Mouse (Mus musculus) small intestine, adult 2 months (tissue): ENCODE data around the gene Ctnnd2. TPM values are rescaled to one million over a fixed set of nuclear protein-coding genes. Genes with fewer than 3 reads are reported as not detected.

Source experiments
- H3K27ac ChIP-seq: fragments of 200-500 bp; 2 replicates; pipeline ENCODE4 v1.5.1; 2012; ENCODE audit warnings: low read depth, low read length, control low read depth, inconsistent platforms; ENCODE audit not compliant: insufficient read depth
- H3K27me3 ChIP-seq: fragments of 200-500 bp; 2 replicates; pipeline ENCODE4 v1.6.1; 2012; ENCODE audit warnings: mild to moderate bottlenecking, moderate library complexity, low read length, inconsistent platforms; ENCODE audit not compliant: control insufficient read depth, insufficient read depth
- H3K36me3 ChIP-seq: fragments of 200-500 bp; 2 replicates; pipeline ENCODE4 v1.6.1; 2012; ENCODE audit warnings: mild to moderate bottlenecking, low read length, control low read depth, inconsistent platforms; ENCODE audit not compliant: control insufficient read depth, insufficient read depth
- H3K4me1 ChIP-seq: fragments of 200-500 bp; 2 replicates; pipeline ENCODE4 v1.6.1; 2012; ENCODE audit warnings: low read length, inconsistent platforms, mixed read lengths; ENCODE audit not compliant: control insufficient read depth, insufficient read depth, insufficient read length
- H3K4me3 ChIP-seq: fragments of 200-500 bp; 2 replicates; pipeline ENCODE4 v1.5.1; 2012; ENCODE audit warnings: low read depth, mild to moderate bottlenecking, control low read depth, inconsistent platforms, low read length, moderate library complexity
- CTCF ChIP-seq: fragments of 200-500 bp; IDR thresholded peaks from 2 replicates; pipeline ENCODE4 v1.5.1; 2012; ENCODE audit warnings: low read depth, mild to moderate bottlenecking, control low read depth, inconsistent platforms, low read length, moderate library complexity, mixed read lengths; ENCODE audit not compliant: insufficient replicate concordance, insufficient read length; ENCODE audit errors: extremely low read depth
- POLR2A ChIP-seq: fragments of 200-500 bp; IDR thresholded peaks from 2 replicates; pipeline ENCODE4 v1.6.1; 2012; ENCODE audit warnings: low read depth, mild to moderate bottlenecking, control low read depth, inconsistent platforms, low read length, moderate library complexity
- WGBS: fragments of 180-500 bp; shearing (Covaris S2); methylation state at CpG from one replicate; pipeline ENCODE4 v1.1.7; 2018; 5-methylcytosine and 5-hydroxymethylcytosine counted together
- polyA plus RNA-seq: library from polyadenylated mRNA; depleted of rRNA; stranded (reverse); fragments of >200 nt; gene quantifications from 2 replicates; pipeline ENCODE4 v1.2.3, GENCODE M21; 2012

Ctnnd2 gene
- polyA plus RNA-seq, 1 experiment: 1.3 TPM

GRCm38 (mm10) chr15:30667819-30668587, 495.6 kb downstream of the Ctnnd2 start:
- 77% methylated on average over 7 of the region's 7 CpGs for WGBS
- no peak overlapping the region for H3K27ac ChIP-seq
- H3K36me3 ChIP-seq: no peaks in the 10 kb centered on the region
- H3K27me3 ChIP-seq: no peaks in the 10 kb centered on the region
- no peaks in the 10 kb centered on the region for H3K4me1 ChIP-seq
- TF ChIP-seq POLR2A (no peak), CTCF (no peak)
- no peak overlapping the region for H3K4me3 ChIP-seq

- no peak overlapping the region for H3K27ac ChIP-seq
- TF ChIP-seq POLR2A: no peak
- TF ChIP-seq CTCF: no peak
- WGBS: 84% methylated on average over 4 of the region's 4 CpGs
- H3K4me1 ChIP-seq: no peaks in the 10 kb centered on the region
- no peaks in the 10 kb centered on the region for H3K36me3 ChIP-seq
- no peaks in the 10 kb centered on the region for H3K27me3 ChIP-seq
- H3K4me3 ChIP-seq: no peak overlapping the region
These were observed 509.5 kb downstream of the Ctnnd2 start for GRCm38 (mm10) chr15:30681939-30682338.

GRCm38 (mm10) chr15:30682360-30683119, 510.1 kb downstream of the Ctnnd2 start:
- H3K27me3 ChIP-seq: no peaks in the 10 kb centered on the region
- WGBS: 86% methylated on average over 14 of the region's 14 CpGs
- H3K4me1 ChIP-seq: no peaks in the 10 kb centered on the region
- TF ChIP-seq CTCF (no peak), POLR2A (no peak)
- H3K4me3 ChIP-seq: no peak overlapping the region
- no peak overlapping the region for H3K27ac ChIP-seq
- no peaks in the 10 kb centered on the region for H3K36me3 ChIP-seq

- H3K27me3 ChIP-seq: no peaks in the 10 kb centered on the region
- TF ChIP-seq CTCF: no peak
- no peaks in the 10 kb centered on the region for H3K36me3 ChIP-seq
- 42% methylated on average over 4 of the region's 4 CpGs for WGBS
- H3K4me1 ChIP-seq: no peaks in the 10 kb centered on the region
- H3K27ac ChIP-seq: no peak overlapping the region
- no peak overlapping the region for H3K4me3 ChIP-seq
These were observed 514.1 kb downstream of the Ctnnd2 start for GRCm38 (mm10) chr15:30686206-30687101.

- H3K27me3 ChIP-seq: no peaks in the 10 kb centered on the region
- no peak overlapping the region for H3K4me3 ChIP-seq
- TF ChIP-seq POLR2A: no peak
- no peaks in the 10 kb centered on the region for H3K4me1 ChIP-seq
- H3K36me3 ChIP-seq: no peaks in the 10 kb centered on the region
- no peak overlapping the region for H3K27ac ChIP-seq
- WGBS: 88% methylated on average over 6 of the region's 6 CpGs
These were observed 521.4 kb downstream of the Ctnnd2 start for GRCm38 (mm10) chr15:30693754-30694205.

GRCm38 (mm10) chr15:30694286-30694685, 521.9 kb downstream of the Ctnnd2 start:
- 47% methylated on average over 1 of the region's 1 CpGs for WGBS

More at GRCm38 (mm10) chr15:30694286-30694685, 521.9 kb downstream of the Ctnnd2 start:
- no peak overlapping the region for H3K27ac ChIP-seq
- no peaks in the 10 kb centered on the region for H3K36me3 ChIP-seq
- TF ChIP-seq POLR2A (no peak), CTCF (no peak)
- H3K4me3 ChIP-seq: no peak overlapping the region
- H3K4me1 ChIP-seq: no peaks in the 10 kb centered on the region
- no peaks in the 10 kb centered on the region for H3K27me3 ChIP-seq
